Mouse (Mus musculus) c-Kit-positive CD71-positive TER-119-negative erythroid progenitor cells, embryonic 14.5 days (primary cell): ENCODE data around the gene Trim7.
"Not testable (repeated sequence)": the region's sequence is repeated elsewhere in the genome, so short reads cannot be mapped to it uniquely, and the experiment has no call there.

Experiments used
- DNase-seq: peaks from one replicate; pipeline ENCODE4 v3.0.0-alpha.2; 2013; ENCODE audit warnings: low read depth

Trim7 gene

GRCm38 (mm10) chr11:48900654-48901566 is 75.0 kb downstream of the Trim7 start:
- not testable (repeated sequence) for DNase-seq

DNA sequence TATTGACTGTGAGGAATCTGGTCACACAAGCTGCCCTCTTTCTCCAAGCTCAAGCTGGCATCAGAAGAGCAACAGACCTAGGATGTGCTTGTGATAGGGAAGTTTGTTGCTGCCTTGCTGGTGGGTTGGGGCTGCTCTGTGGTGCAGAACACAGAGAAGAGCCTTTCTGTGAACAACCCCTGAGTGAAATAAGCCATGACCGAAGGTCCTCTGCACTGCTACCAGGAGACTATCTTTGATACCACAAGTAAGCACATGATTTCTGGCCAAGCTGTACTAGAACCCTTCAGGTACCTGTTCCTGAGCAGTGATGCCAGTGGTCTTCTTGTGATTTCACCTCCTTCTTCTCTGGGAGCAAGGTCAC is 75.6 kb downstream of the Trim7 start:
- not testable (repeated sequence) for DNase-seq
